Mouse (Mus musculus): Measurements from ENCODE around the gene Mfng. TPM values are rescaled to one million over a fixed set of nuclear protein-coding genes. Genes with fewer than 3 reads are reported as not detected.
A peak's percentile ranks its signal among the peaks of the same experiment; 100 is the strongest.

The Mfng gene
- polyA plus RNA-seq, 1 experiment from 2014 or later: 34.9 TPM

- no peak overlapping the region for H3K4me3 ChIP-seq (ENCODE audit: low read depth, low read length)
- DNase-seq (ENCODE audit: low spot score) (no peak), ATAC-seq (ENCODE audit: insufficient read depth, low FRiP score, low TSS enrichment) (no peak)
- no peak overlapping the region for H3K4me2 ChIP-seq (ENCODE audit: low read depth)
- peaks cover 8% of the 10 kb centered on the region; the same call in 1 of the 2 replicates for H3K4me1 ChIP-seq (ENCODE audit: control insufficient read depth, insufficient read depth, low read length)
- H3K27me3 ChIP-seq (ENCODE audit: control insufficient read depth, insufficient read depth, low read length): peaks cover 29% of the 10 kb centered on the region
- 60% methylated on average over 2 of the region's 2 CpGs for WGBS
- no peak overlapping the region for H3K9ac ChIP-seq (ENCODE audit: low read length)
- no peak overlapping the region for H3K27ac ChIP-seq (ENCODE audit: low read depth, low read length)
- no peaks in the 10 kb centered on the region for H3K9me3 ChIP-seq (ENCODE audit: control insufficient read depth, low read length)
- H3K36me3 ChIP-seq (ENCODE audit: control insufficient read depth, insufficient read depth, low read length): no peaks in the 10 kb centered on the region
These were observed 32.1 kb upstream of the Mfng start for GRCm38 (mm10) chr15:78805351-78805750.

- Histone ChIP-seq H3K27ac (ENCODE audit: low read depth, low read length) (no peak overlapping the region), H3K27me3 (ENCODE audit: control insufficient read depth, insufficient read depth, low read length) (peaks cover 29% of the 10 kb centered on the region), H3K9ac (ENCODE audit: low read length) (no peak overlapping the region), H3K9me3 (ENCODE audit: control insufficient read depth, low read length) (no peaks in the 10 kb centered on the region), H3K4me2 (ENCODE audit: low read depth) (no peak overlapping the region), H3K4me3 (ENCODE audit: low read depth, low read length) (no peak overlapping the region), H3K36me3 (ENCODE audit: control insufficient read depth, insufficient read depth, low read length) (no peaks in the 10 kb centered on the region), H3K4me1 (ENCODE audit: control insufficient read depth, insufficient read depth, low read length) (peaks cover 8% of the 10 kb centered on the region; the same call in 1 of the 2 replicates)
- DNase-seq (ENCODE audit: low spot score) (no peak), ATAC-seq (ENCODE audit: insufficient read depth, low FRiP score, low TSS enrichment) (no peak)
- 7% methylated on average over 6 of the region's 6 CpGs for WGBS
These were observed 31.1 kb upstream of the Mfng start for GRCm38 (mm10) chr15:78804326-78804725.

DNA sequence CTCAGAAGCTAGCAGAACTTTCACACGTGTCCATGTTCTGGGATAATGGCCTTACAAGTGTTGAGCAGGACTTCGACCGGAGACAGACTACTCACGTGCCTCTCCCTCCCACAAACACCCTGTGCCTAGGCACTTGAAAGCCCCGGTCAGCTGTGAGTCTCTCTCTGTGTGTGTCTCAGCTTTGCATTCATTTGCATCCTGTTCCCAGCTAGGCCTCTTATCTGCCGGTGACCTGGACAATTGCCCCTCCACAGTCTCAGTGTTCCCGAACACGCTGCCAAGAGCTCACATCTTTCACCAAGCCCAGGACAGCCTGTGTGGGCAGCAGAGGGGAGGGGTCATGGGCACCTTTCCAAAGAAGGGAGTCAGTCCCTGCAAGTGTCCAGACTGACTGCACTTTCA, 30.2 kb upstream of the Mfng start:
- H3K4me3 ChIP-seq (ENCODE audit: low read depth, low read length): no peak overlapping the region
- no peak for ATAC-seq (ENCODE audit: insufficient read depth, low FRiP score, low TSS enrichment)
- no peak overlapping the region for H3K4me2 ChIP-seq (ENCODE audit: low read depth)
- no peak overlapping the region for H3K27ac ChIP-seq (ENCODE audit: low read depth, low read length)
- H3K9ac ChIP-seq (ENCODE audit: low read length): no peak overlapping the region
- H3K9me3 ChIP-seq (ENCODE audit: control insufficient read depth, low read length): no peaks in the 10 kb centered on the region
- H3K36me3 ChIP-seq (ENCODE audit: control insufficient read depth, insufficient read depth, low read length): no peaks in the 10 kb centered on the region
- peaks cover 29% of the 10 kb centered on the region for H3K27me3 ChIP-seq (ENCODE audit: control insufficient read depth, insufficient read depth, low read length)
- WGBS: 3% methylated on average over 8 of the region's 8 CpGs
- DNase-seq (ENCODE audit: low spot score): no peak
- peaks cover 8% of the 10 kb centered on the region; the same call in 1 of the 2 replicates for H3K4me1 ChIP-seq (ENCODE audit: control insufficient read depth, insufficient read depth, low read length)

- WGBS: 1% methylated on average over 42 of the region's 70 CpGs
- H3K4me2 ChIP-seq (ENCODE audit: low read depth): peak within 1 kb of the TSS; percentile 76
- H3K36me3 ChIP-seq (ENCODE audit: control insufficient read depth, insufficient read depth, low read length): no peaks in the 10 kb centered on the region
- H3K4me1 ChIP-seq (ENCODE audit: control insufficient read depth, insufficient read depth, low read length): peaks cover 8% of the 10 kb centered on the region; the same call in 1 of the 2 replicates
- H3K27me3 ChIP-seq (ENCODE audit: control insufficient read depth, insufficient read depth, low read length): peaks cover 29% of the 10 kb centered on the region
- peak within 1 kb of the TSS; percentile 48 for H3K4me3 ChIP-seq (ENCODE audit: low read depth, low read length)
- peak; percentile 23; the same call in 1 of the 2 replicates for ATAC-seq (ENCODE audit: insufficient read depth, low FRiP score, low TSS enrichment)
- H3K9ac ChIP-seq (ENCODE audit: low read length): peak within 1 kb of the TSS; percentile 50
- peak; percentile 53 for DNase-seq (ENCODE audit: low spot score)
- H3K9me3 ChIP-seq (ENCODE audit: control insufficient read depth, low read length): no peaks in the 10 kb centered on the region
- no peak within 1 kb of the TSS for H3K27ac ChIP-seq (ENCODE audit: low read depth, low read length)
These were observed 29.6 kb upstream of the Mfng start, which contains the start of gene Card10 for GRCm38 (mm10) chr15:78802776-78803391. Card10 (minus strand) TSS chr15:78803042.

DNA sequence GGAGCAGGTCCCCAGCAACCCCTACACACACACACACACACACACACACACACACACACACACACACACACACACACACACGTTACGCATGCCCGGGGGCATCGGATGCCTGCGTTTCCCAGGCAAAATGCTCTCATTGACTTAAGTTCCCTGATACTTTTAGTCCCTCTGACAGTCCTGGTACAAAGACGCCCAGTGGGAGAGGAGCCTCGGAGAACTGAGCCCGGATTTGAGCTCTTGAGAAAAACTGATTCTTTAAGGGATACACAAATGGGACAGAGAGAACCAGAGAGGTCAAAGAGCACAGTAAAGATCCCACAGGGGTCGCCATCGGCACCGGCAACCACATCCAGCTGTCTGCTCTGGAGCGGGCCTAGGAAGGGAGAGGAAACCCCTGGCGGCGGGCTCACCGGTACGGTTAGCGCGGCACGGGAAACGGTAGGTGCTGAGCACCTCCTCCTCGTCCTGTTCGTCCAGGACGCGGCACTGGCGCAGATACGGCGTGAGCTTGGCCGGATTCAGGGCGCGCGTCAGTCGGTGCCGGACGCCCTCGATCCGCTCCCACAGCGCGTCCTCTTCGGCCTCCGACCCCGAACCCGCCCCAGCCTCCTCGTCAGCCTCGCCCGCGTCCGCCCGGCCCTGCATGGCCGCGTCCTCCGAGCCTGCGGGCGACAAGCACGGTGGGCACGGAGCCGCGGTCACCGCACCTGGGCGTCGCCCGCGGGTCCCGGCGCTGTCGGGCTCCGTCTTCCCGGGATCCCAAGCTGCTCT, 28.9 kb upstream of the Mfng start:
- 6% methylated on average over 57 of the region's 67 CpGs for WGBS
- peak; percentile 50 for ATAC-seq (ENCODE audit: insufficient read depth, low FRiP score, low TSS enrichment)

DNA sequence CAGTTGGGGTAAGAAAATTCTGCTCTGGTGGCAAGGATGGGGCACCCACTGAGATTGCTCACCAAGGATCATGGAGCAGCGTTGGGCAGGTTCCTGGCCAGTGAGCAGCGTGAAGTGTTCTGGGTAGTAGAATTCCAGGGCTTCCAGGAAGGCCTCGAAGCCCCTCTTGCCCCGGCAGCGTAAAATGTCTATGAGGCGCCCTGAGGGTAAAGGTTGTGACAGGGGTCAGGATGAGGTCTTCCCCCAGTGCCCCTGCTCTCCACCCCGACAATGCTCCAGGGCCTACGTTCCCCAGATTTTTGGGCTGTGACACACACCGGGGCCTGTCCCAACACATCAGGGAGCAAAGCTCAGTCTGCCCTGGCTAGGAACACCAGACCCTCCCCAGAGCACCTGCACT, 28.3 kb upstream of the Mfng start:
- peaks cover 9% of the 10 kb centered on the region for H3K4me1 ChIP-seq (ENCODE audit: control insufficient read depth, insufficient read depth, low read length)
- no peak for DNase-seq (ENCODE audit: low spot score)
- no peak overlapping the region for H3K9ac ChIP-seq (ENCODE audit: low read length)
- peak overlapping the region; percentile 4; the same call in 1 of the 2 replicates for H3K4me2 ChIP-seq (ENCODE audit: low read depth)
- no peak overlapping the region for H3K27ac ChIP-seq (ENCODE audit: low read depth, low read length)
- H3K9me3 ChIP-seq (ENCODE audit: control insufficient read depth, low read length): no peaks in the 10 kb centered on the region
- H3K27me3 ChIP-seq (ENCODE audit: control insufficient read depth, insufficient read depth, low read length): peaks cover 29% of the 10 kb centered on the region
- no peak for ATAC-seq (ENCODE audit: insufficient read depth, low FRiP score, low TSS enrichment)
- WGBS: 80% methylated on average over 9 of the region's 9 CpGs
- no peaks in the 10 kb centered on the region for H3K36me3 ChIP-seq (ENCODE audit: control insufficient read depth, insufficient read depth, low read length)
- H3K4me3 ChIP-seq (ENCODE audit: low read depth, low read length): no peak overlapping the region; the same call in 1 of the 2 replicates

More for the DNA sequence above, 28.9 kb upstream of the Mfng start:
- no peaks in the 10 kb centered on the region for H3K36me3 ChIP-seq (ENCODE audit: control insufficient read depth, insufficient read depth, low read length)
- peaks cover 29% of the 10 kb centered on the region for H3K27me3 ChIP-seq (ENCODE audit: control insufficient read depth, insufficient read depth, low read length)
- peaks cover 8% of the 10 kb centered on the region; the same call in 1 of the 2 replicates for H3K4me1 ChIP-seq (ENCODE audit: control insufficient read depth, insufficient read depth, low read length)
- H3K4me2 ChIP-seq (ENCODE audit: low read depth): peak overlapping the region; percentile 76
- H3K27ac ChIP-seq (ENCODE audit: low read depth, low read length): no peak overlapping the region
- H3K9ac ChIP-seq (ENCODE audit: low read length): peak overlapping the region; percentile 50
- no peak for DNase-seq (ENCODE audit: low spot score)
- H3K9me3 ChIP-seq (ENCODE audit: control insufficient read depth, low read length): no peaks in the 10 kb centered on the region
- H3K4me3 ChIP-seq (ENCODE audit: low read depth, low read length): peak overlapping the region; percentile 48

DNA sequence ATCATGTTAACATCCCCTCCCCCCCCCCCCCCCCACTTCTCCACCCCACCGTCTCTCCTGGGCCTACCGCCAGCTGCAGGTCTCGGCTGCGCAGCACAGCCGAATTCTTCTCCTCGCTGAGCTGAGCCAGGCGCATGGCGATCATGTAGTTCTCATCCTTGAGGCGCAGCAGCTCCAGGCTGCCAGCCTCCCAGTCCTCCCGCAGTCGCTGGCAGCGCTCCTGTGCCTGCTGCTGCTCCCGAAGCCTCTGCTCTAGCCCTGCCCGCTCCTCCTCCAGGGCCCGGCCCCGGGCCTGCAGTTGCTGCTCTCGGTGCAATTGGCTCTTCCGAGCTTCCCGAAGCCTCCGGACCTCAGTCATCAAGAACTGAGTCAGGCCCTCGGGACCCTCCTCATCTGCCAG, 25.8 kb upstream of the Mfng start:
- WGBS: 60% methylated on average over 20 of the region's 21 CpGs
- H3K4me2 ChIP-seq (ENCODE audit: low read depth): no peak overlapping the region
- H3K36me3 ChIP-seq (ENCODE audit: control insufficient read depth, insufficient read depth, low read length): no peaks in the 10 kb centered on the region
- H3K9me3 ChIP-seq (ENCODE audit: control insufficient read depth, low read length): no peaks in the 10 kb centered on the region
- no peak overlapping the region for H3K9ac ChIP-seq (ENCODE audit: low read length)
- no peak overlapping the region for H3K27ac ChIP-seq (ENCODE audit: low read depth, low read length)
- H3K4me1 ChIP-seq (ENCODE audit: control insufficient read depth, insufficient read depth, low read length): peaks cover 13% of the 10 kb centered on the region
- peaks cover 27% of the 10 kb centered on the region for H3K27me3 ChIP-seq (ENCODE audit: control insufficient read depth, insufficient read depth, low read length)
- DNase-seq (ENCODE audit: low spot score): no peak
- H3K4me3 ChIP-seq (ENCODE audit: low read depth, low read length): no peak overlapping the region
- no peak for ATAC-seq (ENCODE audit: insufficient read depth, low FRiP score, low TSS enrichment)

- Histone ChIP-seq H3K27ac (ENCODE audit: low read depth, low read length) (no peak overlapping the region), H3K4me2 (ENCODE audit: low read depth) (no peak overlapping the region), H3K9ac (ENCODE audit: low read length) (no peak overlapping the region), H3K4me1 (ENCODE audit: control insufficient read depth, insufficient read depth, low read length) (peaks cover 5% of the 10 kb centered on the region; the same call in 1 of the 2 replicates), H3K36me3 (ENCODE audit: control insufficient read depth, insufficient read depth, low read length) (no peaks in the 10 kb centered on the region), H3K4me3 (ENCODE audit: low read depth, low read length) (no peak overlapping the region), H3K9me3 (ENCODE audit: control insufficient read depth, low read length) (no peaks in the 10 kb centered on the region), H3K27me3 (ENCODE audit: control insufficient read depth, insufficient read depth, low read length) (peaks cover 8% of the 10 kb centered on the region)
- DNase-seq (ENCODE audit: low spot score) (no peak), ATAC-seq (ENCODE audit: insufficient read depth, low FRiP score, low TSS enrichment) (no peak)
- WGBS: 88% methylated on average over 8 of the region's 8 CpGs
These were observed 23.7 kb upstream of the Mfng start for GRCm38 (mm10) chr15:78797060-78797329.
